Mouse (Mus musculus): Measurements from ENCODE around the gene Nuf2.

Nuf2 gene

GRCm38 (mm10) chr1:169467791-169468190, 63.5 kb downstream of the Nuf2 start:
- no peak for DNase-seq (ENCODE audit: low spot score)

GRCm38 (mm10) chr1:169462386-169463115, 68.7 kb downstream of the Nuf2 start:
- DNase-seq (ENCODE audit: low spot score), result no peak

GRCm38 (mm10) chr1:169459071-169459782, 72.0 kb downstream of the Nuf2 start:
- DNase-seq (ENCODE audit: low spot score), result peak; percentile 28
